Mouse (Mus musculus) olfactory bulb, adult 2 months (tissue): ENCODE results near the gene Apoc1.

Source experiments
- CTCF ChIP-seq: fragments of 200-500 bp; IDR thresholded peaks from 2 replicates; pipeline ENCODE4 v1.5.1; 2012; ENCODE audit warnings: low read depth, mild to moderate bottlenecking, low read length, moderate library complexity; ENCODE audit not compliant: insufficient read depth
- POLR2A ChIP-seq: fragments of 200-500 bp; IDR thresholded peaks from 2 replicates; pipeline ENCODE4 v1.6.1; 2012; ENCODE audit warnings: mild to moderate bottlenecking, low read depth, low read length, moderate library complexity; ENCODE audit not compliant: insufficient read depth

- TF ChIP-seq POLR2A (no peak), CTCF (no peak)
Observed at GRCm38 (mm10) chr7:19713598-19713997, 21.1 kb upstream of the Apoc1 start.
